24 mouse cellular contexts compared by ENCODE assay signal in genomic region chr5:60143391-60143790, GRCm38 (mm10).
DNase-seq lines count a peak whose midpoint lies in the region; ATAC-seq and TF ChIP-seq lines count a peak whose summit lies in the region.
"Had no signal": no experiment of that assay in that cellular context is flagged by ENCODE, and none has a peak within 500 bp of the region (broad histone marks: within the 10 kb centered on the region; RNA-seq: fewer than 3 reads in every experiment).

No protein-coding gene starts in this region.

- H3K9ac ChIP-seq in intestine, postnatal 0 days (ENCODE audit: low read depth, low read length), result no peak overlapping the region
- H3K9ac ChIP-seq: embryonic facial prominence, embryonic 15.5 days; forebrain, embryonic 13.5 days; hindbrain, embryonic 14.5 days; liver, embryonic 14.5 days had no signal

- H3K9me3 ChIP-seq in intestine, postnatal 0 days (ENCODE audit: control insufficient read depth), result no peaks in the 10 kb centered on the region
- H3K9me3 ChIP-seq: embryonic facial prominence, embryonic 15.5 days; forebrain, embryonic 13.5 days had no signal

- no peak for DNase-seq in frontal cortex, postnatal 10 days (ENCODE audit: low spot score in 2 of 2)
- peak; percentile 3 to 5 for DNase-seq in left cerebral cortex, postnatal 25 days (ENCODE audit: low spot score in 2 of 2)
- no peak for DNase-seq in left cerebral cortex, postnatal 10 days (ENCODE audit: extremely low spot score in 1 of 2, low spot score in 2 of 2)
- DNase-seq in Muller cell, postnatal 12 days (ENCODE audit: inconsistent ontology term), result peak; percentile 77
- DNase-seq in retina, embryonic 14.5 days (ENCODE audit: low spot score), result peak; percentile 38
- DNase-seq: adrenal gland, postnatal 14 days; cerebellum, adult 18-20 months; gastrocnemius, adult 2 months; gastrocnemius, postnatal 36 days; heart, adult 18-20 months; heart, postnatal 36 days; kidney, adult 2 months; kidney, postnatal 4 days; liver; lung, adult 2 months; lung, postnatal 10 days had no signal

- H3K4me3 ChIP-seq in intestine, postnatal 0 days (ENCODE audit: low read depth, low read length), result no peak overlapping the region
- H3K4me3 ChIP-seq: embryonic facial prominence, embryonic 15.5 days; forebrain, embryonic 13.5 days; gastrocnemius, adult 2 months had no signal

- intact Hi-C loops in left cerebral cortex, postnatal 25 days (cut with DNase I), result no loop called here
- intact Hi-C loops in left cerebral cortex, postnatal 10 days (cut with DNase I), result no loop called here

- H3K36me3 ChIP-seq in intestine, postnatal 0 days (ENCODE audit: control insufficient read depth, insufficient read depth), result no peaks in the 10 kb centered on the region
- H3K36me3 ChIP-seq: embryonic facial prominence, embryonic 15.5 days had no signal

- no peak overlapping the region for H3K27ac ChIP-seq in intestine, postnatal 0 days (ENCODE audit: low read depth, low read length)
- H3K27ac ChIP-seq: embryonic facial prominence, embryonic 15.5 days; forebrain, embryonic 13.5 days; gastrocnemius, adult 2 months; hindbrain, embryonic 14.5 days; liver, embryonic 14.5 days; macrophage had no signal

- no peak for TF ChIP-seq CTCF in intestine, postnatal 0 days (IDR thresholded peaks at IDR 0.05; ENCODE audit: low read depth)

- no peaks in the 10 kb centered on the region for H3K4me1 ChIP-seq in intestine, postnatal 0 days (replicated peaks; ENCODE audit: control insufficient read depth, insufficient read depth, low read length)
- H3K4me1 ChIP-seq: embryonic facial prominence, embryonic 15.5 days; forebrain, embryonic 13.5 days had no signal

- no peak overlapping the region for H3K4me2 ChIP-seq in intestine, postnatal 0 days (replicated peaks; ENCODE audit: low read depth)
- H3K4me2 ChIP-seq: embryonic facial prominence, embryonic 15.5 days; forebrain, embryonic 13.5 days; heart, embryonic 11.5 days; hindbrain, embryonic 14.5 days had no signal

- 59% methylated on average over 2 of the region's 2 CpGs for WGBS in intestine, postnatal 0 days

- H3K27me3 ChIP-seq in intestine, postnatal 0 days (replicated peaks; ENCODE audit: control insufficient read depth, insufficient read depth, low read length), result no peaks in the 10 kb centered on the region
- H3K27me3 ChIP-seq: embryonic facial prominence, embryonic 15.5 days; forebrain, embryonic 13.5 days had no signal

- ATAC-seq in frontal cortex, adult (ENCODE audit: low TSS enrichment), result 0 out of 2 replicates have a peak, but pooled peaks have one; percentile 50
- no peak for ATAC-seq in intestine, postnatal 0 days
- ATAC-seq: forebrain, embryonic 13.5 days had no signal

Comparison
In these comparisons a context has a peak if more than half of its experiments do, and no peak if none do; other contexts are left out.
1. DNase-seq: peak in left cerebral cortex, postnatal 25 days (2 of 2), Muller cell, postnatal 12 days (single experiment) and retina, embryonic 14.5 days (single experiment); none in frontal cortex, postnatal 10 days (0 of 2) and left cerebral cortex, postnatal 10 days (0 of 2).